Mouse (Mus musculus): ENCODE measurements around the gene Flnb. TPM values are rescaled to one million over a fixed set of nuclear protein-coding genes. Genes with fewer than 3 reads are reported as not detected.
A peak's percentile ranks its signal among the peaks of the same experiment; 100 is the strongest.

Gene Flnb
- polyA plus RNA-seq, 1 experiment = 37.2 TPM

- H3K36me3 ChIP-seq (ENCODE audit: control insufficient read depth, insufficient read depth, low read length) = peaks cover 2% of the 10 kb centered on the region
- no peaks in the 10 kb centered on the region for H3K27me3 ChIP-seq (replicated peaks; ENCODE audit: control insufficient read depth, insufficient read depth, low read length)
- no peak overlapping the region for H3K4me3 ChIP-seq (ENCODE audit: insufficient read depth, low read depth, low read length)
- H3K4me1 ChIP-seq (ENCODE audit: control insufficient read depth, insufficient read depth, low read length) = 0 out of 2 replicates have a peak, but pooled peaks cover 2% of the 10 kb centered on the region
- 66% methylated on average over 2 of the region's 2 CpGs for WGBS
- no peak for TF ChIP-seq CTCF (conservative IDR thresholded peaks at IDR 0.05; ENCODE audit: insufficient read depth, insufficient read length, low read depth, low read length)
- TF ChIP-seq POLR2A (IDR thresholded peaks at IDR 0.05; ENCODE audit: low read depth, low read length) = no peak
- 0 out of 2 replicates have a peak overlapping the region, but pooled peaks have one; percentile 19 for H3K27ac ChIP-seq (ENCODE audit: insufficient read depth, low read depth, low read length)
- DNase-seq = peak; percentile 58
These were observed 55.8 kb downstream of the Flnb start for GRCm38 (mm10) chr14:7873552-7873951.

- peak; percentile 53 for DNase-seq
- TF ChIP-seq POLR2A (IDR thresholded peaks at IDR 0.05; ENCODE audit: low read depth, low read length) (no peak), CTCF (conservative IDR thresholded peaks at IDR 0.05; ENCODE audit: insufficient read depth, insufficient read length, low read depth, low read length) (no peak)
- no peaks in the 10 kb centered on the region for H3K27me3 ChIP-seq (replicated peaks; ENCODE audit: control insufficient read depth, insufficient read depth, low read length)
- H3K4me3 ChIP-seq (ENCODE audit: insufficient read depth, low read depth, low read length) = no peak overlapping the region
- H3K27ac ChIP-seq (ENCODE audit: insufficient read depth, low read depth, low read length) = peak overlapping the region; percentile 69
- H3K36me3 ChIP-seq (ENCODE audit: control insufficient read depth, insufficient read depth, low read length) = peaks cover 2% of the 10 kb centered on the region
- 32% methylated on average over 4 of the region's 4 CpGs for WGBS
- H3K4me1 ChIP-seq (ENCODE audit: control insufficient read depth, insufficient read depth, low read length) = 0 out of 2 replicates have a peak, but pooled peaks cover 2% of the 10 kb centered on the region
These were observed 56.7 kb downstream of the Flnb start for GRCm38 (mm10) chr14:7874495-7874894.

GRCm38 (mm10) chr14:7877957-7878356, 60.2 kb downstream of the Flnb start:
- H3K36me3 ChIP-seq (ENCODE audit: control insufficient read depth, insufficient read depth, low read length) = peaks cover 6% of the 10 kb centered on the region
- no peak for DNase-seq
- H3K4me3 ChIP-seq (ENCODE audit: insufficient read depth, low read depth, low read length) = no peak overlapping the region
- TF ChIP-seq POLR2A (IDR thresholded peaks at IDR 0.05; ENCODE audit: low read depth, low read length) = no peak
- TF ChIP-seq CTCF (conservative IDR thresholded peaks at IDR 0.05; ENCODE audit: insufficient read depth, insufficient read length, low read depth, low read length) = no peak
- 0 out of 2 replicates have a peak, but pooled peaks cover 2% of the 10 kb centered on the region for H3K4me1 ChIP-seq (ENCODE audit: control insufficient read depth, insufficient read depth, low read length)
- no peaks in the 10 kb centered on the region for H3K27me3 ChIP-seq (replicated peaks; ENCODE audit: control insufficient read depth, insufficient read depth, low read length)
- WGBS = 76% methylated on average over 2 of the region's 2 CpGs
- H3K27ac ChIP-seq (ENCODE audit: insufficient read depth, low read depth, low read length) = no peak overlapping the region

GRCm38 (mm10) chr14:7880389-7880788, 62.6 kb downstream of the Flnb start:
- peaks cover 6% of the 10 kb centered on the region for H3K36me3 ChIP-seq (ENCODE audit: control insufficient read depth, insufficient read depth, low read length)
- no peak for TF ChIP-seq CTCF (conservative IDR thresholded peaks at IDR 0.05; ENCODE audit: insufficient read depth, insufficient read length, low read depth, low read length)
- no peak for TF ChIP-seq POLR2A (IDR thresholded peaks at IDR 0.05; ENCODE audit: low read depth, low read length)
- no peaks in the 10 kb centered on the region for H3K27me3 ChIP-seq (replicated peaks; ENCODE audit: control insufficient read depth, insufficient read depth, low read length)
- H3K27ac ChIP-seq (ENCODE audit: insufficient read depth, low read depth, low read length) = no peak overlapping the region
- WGBS = 94% methylated on average over 6 of the region's 6 CpGs
- H3K4me1 ChIP-seq (ENCODE audit: control insufficient read depth, insufficient read depth, low read length) = no peaks in the 10 kb centered on the region
- no peak for DNase-seq
- H3K4me3 ChIP-seq (ENCODE audit: insufficient read depth, low read depth, low read length) = no peak overlapping the region

- H3K27ac ChIP-seq (ENCODE audit: insufficient read depth, low read depth, low read length) = no peak overlapping the region
- WGBS = 89% methylated on average over 11 of the region's 11 CpGs
- TF ChIP-seq POLR2A (IDR thresholded peaks at IDR 0.05; ENCODE audit: low read depth, low read length) (no peak), CTCF (conservative IDR thresholded peaks at IDR 0.05; ENCODE audit: insufficient read depth, insufficient read length, low read depth, low read length) (no peak)
- no peak overlapping the region for H3K4me3 ChIP-seq (ENCODE audit: insufficient read depth, low read depth, low read length)
- H3K4me1 ChIP-seq (ENCODE audit: control insufficient read depth, insufficient read depth, low read length) = no peaks in the 10 kb centered on the region
- no peaks in the 10 kb centered on the region for H3K27me3 ChIP-seq (replicated peaks; ENCODE audit: control insufficient read depth, insufficient read depth, low read length)
- H3K36me3 ChIP-seq (ENCODE audit: control insufficient read depth, insufficient read depth, low read length) = peaks cover 6% of the 10 kb centered on the region
- no peak for DNase-seq
These were observed 63.8 kb downstream of the Flnb start for GRCm38 (mm10) chr14:7881533-7881932.

GRCm38 (mm10) chr14:7882050-7882449, 64.3 kb downstream of the Flnb start:
- TF ChIP-seq CTCF (conservative IDR thresholded peaks at IDR 0.05; ENCODE audit: insufficient read depth, insufficient read length, low read depth, low read length) (no peak), POLR2A (IDR thresholded peaks at IDR 0.05; ENCODE audit: low read depth, low read length) (no peak)
- 90% methylated on average over 8 of the region's 8 CpGs for WGBS
- H3K4me3 ChIP-seq (ENCODE audit: insufficient read depth, low read depth, low read length) = no peak overlapping the region
- H3K36me3 ChIP-seq (ENCODE audit: control insufficient read depth, insufficient read depth, low read length) = peaks cover 6% of the 10 kb centered on the region
- H3K27me3 ChIP-seq (replicated peaks; ENCODE audit: control insufficient read depth, insufficient read depth, low read length) = no peaks in the 10 kb centered on the region
- DNase-seq = no peak
- H3K4me1 ChIP-seq (ENCODE audit: control insufficient read depth, insufficient read depth, low read length) = no peaks in the 10 kb centered on the region
- H3K27ac ChIP-seq (ENCODE audit: insufficient read depth, low read depth, low read length) = no peak overlapping the region

- no peak overlapping the region for H3K27ac ChIP-seq (ENCODE audit: insufficient read depth, low read depth, low read length)
- peaks cover 6% of the 10 kb centered on the region for H3K36me3 ChIP-seq (ENCODE audit: control insufficient read depth, insufficient read depth, low read length)
- no peak for DNase-seq
- WGBS = 96% methylated on average over 1 of the region's 1 CpGs
- no peak overlapping the region for H3K4me3 ChIP-seq (ENCODE audit: insufficient read depth, low read depth, low read length)
- no peaks in the 10 kb centered on the region for H3K4me1 ChIP-seq (ENCODE audit: control insufficient read depth, insufficient read depth, low read length)
- H3K27me3 ChIP-seq (replicated peaks; ENCODE audit: control insufficient read depth, insufficient read depth, low read length) = no peaks in the 10 kb centered on the region
- TF ChIP-seq CTCF (conservative IDR thresholded peaks at IDR 0.05; ENCODE audit: insufficient read depth, insufficient read length, low read depth, low read length) (no peak), POLR2A (IDR thresholded peaks at IDR 0.05; ENCODE audit: low read depth, low read length) (no peak)
These were observed 66.4 kb downstream of the Flnb start for GRCm38 (mm10) chr14:7884158-7884557.
